Mouse (Mus musculus): ENCODE measurements around the gene Ralgps1.

DNA sequence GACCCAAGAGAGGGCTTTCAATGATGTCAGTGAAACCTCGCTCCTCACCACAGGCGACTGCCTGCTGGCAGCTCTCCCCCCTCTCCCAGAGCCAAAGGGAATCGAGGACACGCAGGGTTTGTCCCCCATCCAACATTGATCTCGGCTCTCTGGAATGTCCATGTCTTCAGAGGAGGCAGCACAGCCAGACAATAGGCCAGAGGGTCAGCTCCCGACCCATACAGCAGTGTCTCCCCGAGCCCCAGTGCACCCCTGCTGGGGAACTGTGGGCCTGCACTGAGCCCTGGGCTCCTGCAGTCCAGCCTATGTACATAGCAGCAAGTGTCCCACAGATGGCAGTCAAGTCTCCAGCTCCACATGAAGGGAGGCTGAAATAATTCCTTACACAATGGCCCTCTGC lies 54.8 kb downstream of the Ralgps1 start:
- TF ChIP-seq MAX (IDR thresholded peaks at IDR 0.05), result no peak
- no peak for TF ChIP-seq CEBPB (IDR thresholded peaks at IDR 0.05; ENCODE audit: low read depth)
